Mouse (Mus musculus) forebrain, embryonic 12.5 days (tissue): ENCODE results near the gene Hexdc. TPM values are rescaled to one million over a fixed set of nuclear protein-coding genes. Genes with fewer than 3 reads are reported as not detected.

Experiments
- ATAC-seq: fragments of 200-750 bp; cut with Nextera tagmentation; 2 replicates; pipeline ENCODE4 v1.8.0; 2017; ENCODE audit warnings: moderate TSS enrichment; ENCODE audit not compliant: low FRiP score
- H3K27ac ChIP-seq: fragments of 300-500 bp; sonication (generic); 2 replicates; pipeline ENCODE4 v1.5.1; 2016; ENCODE audit warnings: mild to moderate bottlenecking
- H3K27me3 ChIP-seq: fragments of 300-500 bp; sonication (generic); 2 replicates; pipeline ENCODE4 v1.6.1; 2016; ENCODE audit warnings: mild to moderate bottlenecking
- H3K36me3 ChIP-seq: fragments of 300-500 bp; sonication (generic); replicated peaks from 2 replicates; pipeline ENCODE4 v1.6.1; 2016; ENCODE audit warnings: mild to moderate bottlenecking
- H3K4me1 ChIP-seq: fragments of 300-500 bp; sonication (generic); 2 replicates; pipeline ENCODE4 v1.6.1; 2016
- H3K4me2 ChIP-seq: fragments of 300-500 bp; sonication (generic); 2 replicates; pipeline ENCODE4 v1.6.1; 2016; ENCODE audit warnings: mild to moderate bottlenecking, moderate library complexity
- H3K4me3 ChIP-seq: fragments of 300-500 bp; sonication (generic); replicated peaks from 2 replicates; pipeline ENCODE4 v1.5.1; 2016; ENCODE audit warnings: mild to moderate bottlenecking
- H3K9ac ChIP-seq: fragments of 300-500 bp; sonication (generic); 2 replicates; pipeline ENCODE4 v1.6.1; 2016; ENCODE audit warnings: mild to moderate bottlenecking
- H3K9me3 ChIP-seq: fragments of 300-500 bp; sonication (generic); 2 replicates; pipeline ENCODE4 v1.6.1; 2016
- WGBS: fragments of 180-500 bp; shearing (Covaris S2); methylation state at CpG from one replicate; pipeline ENCODE4 v1.1.7; 2016; 5-methylcytosine and 5-hydroxymethylcytosine counted together
- polyA plus RNA-seq: library from polyadenylated mRNA; unstranded; fragments of >200 nt; fragmentation: Nextera tagmentation; extraction: Ambion mirVana; gene quantifications from 2 replicates; pipeline ENCODE4 v1.2.1, GENCODE M21; 2016

Gene Hexdc
- polyA plus RNA-seq, 1 experiment from 2014 or later, result 7.9 TPM

- ATAC-seq, result no peak
- no peak overlapping the region for H3K27ac ChIP-seq
- no peak overlapping the region for H3K9ac ChIP-seq
- no peak overlapping the region for H3K4me3 ChIP-seq
- H3K27me3 ChIP-seq, result no peaks in the 10 kb centered on the region
- no peaks in the 10 kb centered on the region for H3K9me3 ChIP-seq
- H3K4me1 ChIP-seq, result peaks cover 28% of the 10 kb centered on the region
- no peak overlapping the region for H3K4me2 ChIP-seq
- WGBS, result 52% methylated on average over 4 of the region's 4 CpGs
- peaks cover 3% of the 10 kb centered on the region for H3K36me3 ChIP-seq
These were observed 27.5 kb downstream of the Hexdc start for GRCm38 (mm10) chr11:121231628-121232291.

GRCm38 (mm10) chr11:121232706-121233105 is 28.5 kb downstream of the Hexdc start:
- H3K9me3 ChIP-seq, result no peaks in the 10 kb centered on the region
- H3K4me2 ChIP-seq, result no peak overlapping the region
- no peaks in the 10 kb centered on the region for H3K27me3 ChIP-seq
- H3K36me3 ChIP-seq, result no peaks in the 10 kb centered on the region
- 33% methylated on average over 4 of the region's 4 CpGs for WGBS
- no peak overlapping the region for H3K4me3 ChIP-seq
- no peak for ATAC-seq
- H3K27ac ChIP-seq, result no peak overlapping the region
- H3K9ac ChIP-seq, result no peak overlapping the region
- peaks cover 26% of the 10 kb centered on the region for H3K4me1 ChIP-seq

- H3K4me3 ChIP-seq, result no peak overlapping the region
- 30% methylated on average over 9 of the region's 9 CpGs for WGBS
- H3K4me2 ChIP-seq, result peak overlapping the region; percentile 56
- no peaks in the 10 kb centered on the region for H3K9me3 ChIP-seq
- peaks cover 12% of the 10 kb centered on the region for H3K36me3 ChIP-seq
- H3K27ac ChIP-seq, result peak overlapping the region; percentile 99
- H3K27me3 ChIP-seq, result no peaks in the 10 kb centered on the region
- no peak for ATAC-seq
- H3K4me1 ChIP-seq, result peaks cover 26% of the 10 kb centered on the region
- no peak overlapping the region for H3K9ac ChIP-seq
These were observed 31.4 kb downstream of the Hexdc start for GRCm38 (mm10) chr11:121235475-121236238.

GRCm38 (mm10) chr11:121236564-121237344 is 32.5 kb downstream of the Hexdc start, which contains the start of gene Narf:
Narf (plus strand) TSS chr11:121237253.
- Histone ChIP-seq H3K4me3 (peak within 1 kb of the TSS; percentile 77), H3K4me1 (peaks cover 33% of the 10 kb centered on the region), H3K27ac (peak within 1 kb of the TSS; percentile 99), H3K4me2 (peak within 1 kb of the TSS; percentile 56), H3K9ac (peak within 1 kb of the TSS; percentile 81), H3K9me3 (no peaks in the 10 kb centered on the region), H3K36me3 (peaks cover 21% of the 10 kb centered on the region), H3K27me3 (no peaks in the 10 kb centered on the region)
- WGBS, result under 1% methylated on average over 50 of the region's 50 CpGs
- ATAC-seq, result peak; percentile 100

- 6% methylated on average over 28 of the region's 28 CpGs for WGBS
- H3K36me3 ChIP-seq, result peaks cover 29% of the 10 kb centered on the region
- peak overlapping the region; percentile 77 for H3K4me3 ChIP-seq
- 0 out of 2 replicates have a peak, but pooled peaks have one; percentile 1 for ATAC-seq
- H3K4me2 ChIP-seq, result peak overlapping the region; percentile 56
- peak overlapping the region; percentile 81 for H3K9ac ChIP-seq
- H3K27ac ChIP-seq, result peak overlapping the region; percentile 99
- H3K27me3 ChIP-seq, result no peaks in the 10 kb centered on the region
- H3K4me1 ChIP-seq, result peaks cover 33% of the 10 kb centered on the region
- H3K9me3 ChIP-seq, result no peaks in the 10 kb centered on the region
These were observed 33.3 kb downstream of the Hexdc start for GRCm38 (mm10) chr11:121237345-121238128.

GRCm38 (mm10) chr11:121239669-121240068 is 35.4 kb downstream of the Hexdc start:
- 98% methylated on average over 2 of the region's 2 CpGs for WGBS
- peaks cover 33% of the 10 kb centered on the region for H3K4me1 ChIP-seq

GRCm38 (mm10) chr11:121250196-121250595 is 46.0 kb downstream of the Hexdc start:
- peaks cover 95% of the 10 kb centered on the region for H3K36me3 ChIP-seq
- WGBS, result 91% methylated on average over 8 of the region's 8 CpGs
- no peak overlapping the region for H3K4me2 ChIP-seq
- H3K4me3 ChIP-seq, result no peak overlapping the region
- H3K4me1 ChIP-seq, result no peaks in the 10 kb centered on the region
- H3K27ac ChIP-seq, result no peak overlapping the region
- H3K9me3 ChIP-seq, result no peaks in the 10 kb centered on the region
- H3K9ac ChIP-seq, result no peak overlapping the region
- no peak for ATAC-seq
- no peaks in the 10 kb centered on the region for H3K27me3 ChIP-seq

More at GRCm38 (mm10) chr11:121239669-121240068, 35.4 kb downstream of the Hexdc start:
- ATAC-seq, result no peak
- Histone ChIP-seq H3K9me3 (no peaks in the 10 kb centered on the region), H3K36me3 (peaks cover 49% of the 10 kb centered on the region), H3K4me2 (peak overlapping the region; percentile 6; the same call in 1 of the 2 replicates), H3K27me3 (no peaks in the 10 kb centered on the region), H3K4me3 (no peak overlapping the region), H3K27ac (no peak overlapping the region), H3K9ac (no peak overlapping the region)

GRCm38 (mm10) chr11:121259160-121260100 is 55.2 kb downstream of the Hexdc start, which contains the start of gene Foxk2:
Foxk2 (plus strand) TSS chr11:121259990.
- H3K4me1 ChIP-seq, result peaks cover 20% of the 10 kb centered on the region
- peak within 1 kb of the TSS; percentile 100 for H3K4me3 ChIP-seq
- peak within 1 kb of the TSS; percentile 88 for H3K27ac ChIP-seq
- H3K36me3 ChIP-seq, result peaks cover 50% of the 10 kb centered on the region
- H3K9me3 ChIP-seq, result no peaks in the 10 kb centered on the region
- H3K9ac ChIP-seq, result peak within 1 kb of the TSS; percentile 99
- under 1% methylated on average over 64 of the region's 91 CpGs for WGBS
- ATAC-seq, result peak; percentile 97
- peak within 1 kb of the TSS; percentile 95 for H3K4me2 ChIP-seq
- H3K27me3 ChIP-seq, result no peaks in the 10 kb centered on the region

- under 1% methylated on average over 41 of the region's 60 CpGs for WGBS
- H3K4me1 ChIP-seq, result peaks cover 20% of the 10 kb centered on the region
- peak overlapping the region; percentile 75 for H3K27ac ChIP-seq
- H3K27me3 ChIP-seq, result no peaks in the 10 kb centered on the region
- no peaks in the 10 kb centered on the region for H3K9me3 ChIP-seq
- H3K36me3 ChIP-seq, result peaks cover 48% of the 10 kb centered on the region
- 0 out of 2 replicates have a peak, but pooled peaks have one; percentile 0 for ATAC-seq
- H3K4me3 ChIP-seq, result peak overlapping the region; percentile 100
- peak overlapping the region; percentile 95 for H3K4me2 ChIP-seq
- H3K9ac ChIP-seq, result peak overlapping the region; percentile 99
These were observed 56.1 kb downstream of the Hexdc start for GRCm38 (mm10) chr11:121260211-121260906.

- Histone ChIP-seq H3K4me1 (peaks cover 20% of the 10 kb centered on the region), H3K27ac (no peak overlapping the region), H3K36me3 (peaks cover 47% of the 10 kb centered on the region), H3K27me3 (no peaks in the 10 kb centered on the region), H3K4me2 (peak overlapping the region; percentile 95), H3K4me3 (peak overlapping the region; percentile 100), H3K9ac (peak overlapping the region; percentile 99), H3K9me3 (no peaks in the 10 kb centered on the region)
- WGBS, result 48% methylated on average over 2 of the region's 2 CpGs
- ATAC-seq, result no peak
These were observed 56.8 kb downstream of the Hexdc start for GRCm38 (mm10) chr11:121261074-121261473.
